Mouse (Mus musculus): Measurements from ENCODE around the gene Zfp771. TPM values are rescaled to one million over a fixed set of nuclear protein-coding genes. Genes with fewer than 3 reads are reported as not detected.

Gene Zfp771
- polyA plus RNA-seq, 1 experiment from 2014 or later: 27.3 TPM

GRCm38 (mm10) chr7:127260309-127261111 is 16.4 kb downstream of the Zfp771 start, which contains the start of gene Dctpp1:
Gene Dctpp1 (minus strand): TSS chr7:127260709.
- TF ChIP-seq EP300 (optimal IDR thresholded peaks at IDR 0.05): peak; percentile 50
- TF ChIP-seq CTCF (IDR thresholded peaks at IDR 0.05; ENCODE audit: low read depth): peak; percentile 94
- Histone ChIP-seq H3K4me3 (ENCODE audit: low read depth, low read length) (peak within 1 kb of the TSS; percentile 64), H3K4me2 (replicated peaks; ENCODE audit: low read depth) (peak within 1 kb of the TSS; percentile 81), H3K9me3 (ENCODE audit: control insufficient read depth, low read length) (no peaks in the 10 kb centered on the region), H3K9ac (ENCODE audit: low read length) (peak within 1 kb of the TSS; percentile 71), H3K36me3 (ENCODE audit: control insufficient read depth, insufficient read depth, low read length) (no peaks in the 10 kb centered on the region), H3K27me3 (ENCODE audit: control insufficient read depth, insufficient read depth, low read length) (no peaks in the 10 kb centered on the region), H3K4me1 (replicated peaks; ENCODE audit: control insufficient read depth, insufficient read depth) (no peaks in the 10 kb centered on the region), H3K27ac (replicated peaks) (peak within 1 kb of the TSS; percentile 69; the same call in 1 of the 2 replicates)
- peak; percentile 98 for DNase-seq (ENCODE audit: low spot score)
- ATAC-seq (ENCODE audit: low FRiP score, low TSS enrichment): peak; percentile 97
- WGBS: under 1% methylated on average over 50 of the region's 50 CpGs

GRCm38 (mm10) chr7:127262218-127262961 is 18.3 kb downstream of the Zfp771 start:
- no peaks in the 10 kb centered on the region for H3K36me3 ChIP-seq (ENCODE audit: control insufficient read depth, insufficient read depth, low read length)
- DNase-seq (ENCODE audit: low spot score) (no peak), ATAC-seq (ENCODE audit: low FRiP score, low TSS enrichment) (no peak)
- no peaks in the 10 kb centered on the region for H3K9me3 ChIP-seq (ENCODE audit: control insufficient read depth, low read length)
- no peak overlapping the region for H3K27ac ChIP-seq (replicated peaks)
- H3K9ac ChIP-seq (ENCODE audit: low read length): no peak overlapping the region
- H3K4me3 ChIP-seq (ENCODE audit: low read depth, low read length): no peak overlapping the region
- 77% methylated on average over 10 of the region's 10 CpGs for WGBS
- no peak for TF ChIP-seq EP300 (optimal IDR thresholded peaks at IDR 0.05)
- no peak for TF ChIP-seq CTCF (IDR thresholded peaks at IDR 0.05; ENCODE audit: low read depth)
- H3K4me1 ChIP-seq (replicated peaks; ENCODE audit: control insufficient read depth, insufficient read depth): no peaks in the 10 kb centered on the region
- H3K4me2 ChIP-seq (replicated peaks; ENCODE audit: low read depth): no peak overlapping the region
- no peaks in the 10 kb centered on the region for H3K27me3 ChIP-seq (ENCODE audit: control insufficient read depth, insufficient read depth, low read length)

GRCm38 (mm10) chr7:127263526-127263925 is 19.5 kb downstream of the Zfp771 start:
- TF ChIP-seq EP300 (optimal IDR thresholded peaks at IDR 0.05) (no peak), CTCF (IDR thresholded peaks at IDR 0.05; ENCODE audit: low read depth) (0 out of 2 replicates have a peak, but pooled peaks have one; percentile 7)
- Histone ChIP-seq H3K36me3 (ENCODE audit: control insufficient read depth, insufficient read depth, low read length) (no peaks in the 10 kb centered on the region), H3K4me1 (replicated peaks; ENCODE audit: control insufficient read depth, insufficient read depth) (no peaks in the 10 kb centered on the region), H3K27me3 (ENCODE audit: control insufficient read depth, insufficient read depth, low read length) (no peaks in the 10 kb centered on the region), H3K27ac (replicated peaks) (no peak overlapping the region), H3K4me2 (replicated peaks; ENCODE audit: low read depth) (no peak overlapping the region), H3K4me3 (ENCODE audit: low read depth, low read length) (no peak overlapping the region), H3K9me3 (ENCODE audit: control insufficient read depth, low read length) (no peaks in the 10 kb centered on the region), H3K9ac (ENCODE audit: low read length) (no peak overlapping the region)
- ATAC-seq (ENCODE audit: low FRiP score, low TSS enrichment) (no peak), DNase-seq (ENCODE audit: low spot score) (no peak)
- 86% methylated on average over 3 of the region's 3 CpGs for WGBS

- no peaks in the 10 kb centered on the region for H3K4me1 ChIP-seq (replicated peaks; ENCODE audit: control insufficient read depth, insufficient read depth)
- DNase-seq (ENCODE audit: low spot score) (no peak), ATAC-seq (ENCODE audit: low FRiP score, low TSS enrichment) (0 out of 2 replicates have a peak, but pooled peaks have one; percentile 22)
- H3K9ac ChIP-seq (ENCODE audit: low read length): no peak overlapping the region
- H3K27ac ChIP-seq (replicated peaks): no peak overlapping the region; the same call in 1 of the 2 replicates
- no peak overlapping the region for H3K4me2 ChIP-seq (replicated peaks; ENCODE audit: low read depth)
- TF ChIP-seq EP300 (optimal IDR thresholded peaks at IDR 0.05): no peak
- TF ChIP-seq CTCF (IDR thresholded peaks at IDR 0.05; ENCODE audit: low read depth): no peak
- H3K27me3 ChIP-seq (ENCODE audit: control insufficient read depth, insufficient read depth, low read length): no peaks in the 10 kb centered on the region
- 70% methylated on average over 2 of the region's 2 CpGs for WGBS
- H3K36me3 ChIP-seq (ENCODE audit: control insufficient read depth, insufficient read depth, low read length): peaks cover 7% of the 10 kb centered on the region; the same call in 1 of the 2 replicates
- H3K4me3 ChIP-seq (ENCODE audit: low read depth, low read length): no peak overlapping the region
- no peaks in the 10 kb centered on the region for H3K9me3 ChIP-seq (ENCODE audit: control insufficient read depth, low read length)
Measured at GRCm38 (mm10) chr7:127270256-127270655, 26.2 kb downstream of the Zfp771 start.

- H3K9ac ChIP-seq (ENCODE audit: low read length): no peak overlapping the region
- WGBS: 78% methylated on average over 5 of the region's 5 CpGs
- H3K4me2 ChIP-seq (replicated peaks; ENCODE audit: low read depth): no peak overlapping the region
- no peaks in the 10 kb centered on the region for H3K27me3 ChIP-seq (ENCODE audit: control insufficient read depth, insufficient read depth, low read length)
- no peaks in the 10 kb centered on the region for H3K4me1 ChIP-seq (replicated peaks; ENCODE audit: control insufficient read depth, insufficient read depth)
- peak overlapping the region; percentile 73; the same call in 1 of the 2 replicates for H3K27ac ChIP-seq (replicated peaks)
- H3K4me3 ChIP-seq (ENCODE audit: low read depth, low read length): no peak overlapping the region
- DNase-seq (ENCODE audit: low spot score): no peak
- H3K36me3 ChIP-seq (ENCODE audit: control insufficient read depth, insufficient read depth, low read length): peaks cover 7% of the 10 kb centered on the region; the same call in 1 of the 2 replicates
- TF ChIP-seq CTCF (IDR thresholded peaks at IDR 0.05; ENCODE audit: low read depth): no peak
- TF ChIP-seq EP300 (optimal IDR thresholded peaks at IDR 0.05): no peak
- no peaks in the 10 kb centered on the region for H3K9me3 ChIP-seq (ENCODE audit: control insufficient read depth, low read length)
- ATAC-seq (ENCODE audit: low FRiP score, low TSS enrichment): peak; percentile 39; the same call in 1 of the 2 replicates
Measured at GRCm38 (mm10) chr7:127270666-127271065, 26.6 kb downstream of the Zfp771 start.

Measured in stomach, postnatal 0 days (tissue).